Mouse (Mus musculus): ENCODE data around the gene Slc2a10.

Slc2a10 gene

DNA sequence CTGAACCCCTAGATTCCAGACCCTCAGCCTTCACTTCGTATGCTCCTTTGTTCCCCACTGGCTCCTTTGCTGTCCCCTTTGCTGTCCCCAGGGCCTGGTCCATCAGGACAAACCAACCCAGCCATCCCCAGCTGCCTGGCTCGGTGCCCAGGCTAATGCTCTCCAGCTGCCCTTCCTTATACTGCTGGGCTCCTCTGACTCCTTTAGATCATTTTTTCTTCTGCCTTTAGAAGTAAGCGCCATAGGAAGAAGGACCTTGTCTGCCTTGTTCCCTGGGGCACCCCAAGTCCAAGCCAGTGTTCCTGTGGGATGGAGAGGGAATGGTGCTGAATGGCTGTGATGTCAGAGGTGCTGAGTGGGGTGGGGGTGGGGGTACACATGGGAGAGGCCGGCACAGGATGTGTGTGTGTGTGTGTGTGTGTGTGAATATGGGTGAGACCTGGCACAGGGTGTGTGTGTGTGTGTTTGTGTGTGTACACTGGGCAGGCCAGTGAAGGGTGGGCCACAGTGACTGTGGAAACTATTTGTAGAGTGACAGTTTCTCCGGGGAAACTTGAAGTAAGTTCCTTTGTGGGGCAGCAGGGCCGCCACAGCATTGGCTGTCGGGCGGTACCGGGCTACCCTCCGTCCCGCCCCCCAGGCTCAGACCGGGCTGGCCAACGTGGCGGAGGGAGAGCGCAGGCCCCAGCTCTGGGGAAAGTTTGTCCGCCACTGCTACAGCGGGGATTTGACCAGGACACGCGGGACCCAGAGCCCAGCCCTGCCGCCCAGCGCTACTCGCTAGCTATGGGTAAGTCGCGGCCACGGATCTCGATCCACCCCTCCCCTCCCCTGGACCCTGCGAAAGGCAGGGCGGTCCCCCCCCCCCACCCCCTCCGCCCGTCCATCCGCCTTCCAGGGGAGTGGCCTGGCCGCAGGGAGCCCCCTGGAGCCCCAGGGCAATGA, at the start of gene Slc2a10:
Gene Slc2a10, plus strand, starts transcription at position 529 of the 945 bp plus-strand sequence.
- DNase-seq (ENCODE audit: low read depth, low spot score), result no peak

DNA sequence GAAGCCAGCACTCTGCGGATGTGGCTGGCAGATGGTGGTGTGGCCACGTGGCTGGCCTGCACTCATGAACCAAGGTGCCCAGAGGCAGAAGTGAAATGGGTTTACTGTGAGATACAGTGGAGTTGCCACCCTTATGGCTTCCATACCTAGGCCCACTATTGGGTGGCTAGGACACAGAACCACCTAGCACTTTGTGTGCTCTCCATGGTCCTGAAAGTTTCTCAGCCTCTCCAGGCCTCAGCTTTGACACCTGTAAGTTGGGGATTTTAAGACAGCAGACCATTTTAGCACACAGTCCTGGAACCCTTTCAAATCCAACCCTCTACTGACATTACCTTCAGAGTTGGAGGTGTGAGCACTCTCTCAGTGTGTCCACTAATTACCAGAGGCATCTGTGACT, 46.9 kb upstream of the Slc2a10 start:
- peak; percentile 68 for DNase-seq (ENCODE audit: low read depth, low spot score)

- no peak for DNase-seq (ENCODE audit: low read depth, low spot score)
Observed at GRCm38 (mm10) chr2:165458189-165458588, 45.4 kb upstream of the Slc2a10 start.

DNA sequence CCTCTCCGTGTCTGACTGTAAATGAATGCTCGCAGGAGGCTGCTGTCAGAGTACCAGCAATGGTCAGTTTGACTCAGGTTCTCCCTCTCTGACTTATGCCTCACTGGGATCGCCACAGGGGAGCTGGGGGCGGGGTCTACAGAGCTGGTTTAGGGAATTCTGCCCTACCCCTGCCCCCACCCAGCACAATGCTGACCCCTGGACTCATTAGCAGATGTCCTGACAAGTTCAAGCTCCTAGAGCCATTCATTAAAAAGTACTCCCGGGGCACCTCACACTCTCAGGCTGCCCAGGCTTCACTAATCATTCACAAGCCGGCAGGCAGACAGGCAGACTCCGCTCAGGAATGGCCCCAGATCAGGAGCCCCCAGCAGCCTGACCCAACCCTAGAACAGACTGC, 43.9 kb upstream of the Slc2a10 start:
- DNase-seq (ENCODE audit: low read depth, low spot score), result peak; percentile 35

DNA sequence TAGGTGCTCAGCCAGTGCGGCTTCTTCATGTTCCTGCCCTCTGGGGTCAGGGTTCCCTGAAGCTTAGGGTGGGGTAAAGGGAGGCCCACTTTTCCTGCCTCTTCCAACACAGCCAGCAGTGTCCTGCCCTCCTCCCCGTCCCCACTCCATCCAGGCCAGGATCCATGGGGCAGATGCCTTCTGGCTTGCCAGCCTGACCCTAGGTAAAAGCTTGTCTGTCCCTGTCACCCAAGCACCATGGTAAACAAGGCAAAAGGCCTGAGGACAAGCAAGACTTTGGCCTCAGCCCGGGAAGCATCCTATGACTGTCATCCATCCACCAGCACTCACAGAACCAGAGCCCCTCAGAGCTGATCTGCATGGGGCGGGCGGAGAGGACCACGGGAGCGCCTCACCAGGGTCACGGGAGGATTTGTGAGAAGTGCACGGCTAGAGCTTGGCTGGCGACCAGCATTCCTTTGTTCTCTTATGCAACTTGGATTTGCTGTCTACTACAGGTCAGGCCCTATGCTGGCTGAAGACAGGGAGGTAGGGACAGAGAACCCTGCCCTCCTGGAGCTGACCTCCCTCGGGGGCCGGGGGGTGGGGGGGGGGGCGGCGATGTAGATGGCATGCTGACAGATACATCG, 35.6 kb upstream of the Slc2a10 start:
- DNase-seq (ENCODE audit: low read depth, low spot score), result no peak

DNA sequence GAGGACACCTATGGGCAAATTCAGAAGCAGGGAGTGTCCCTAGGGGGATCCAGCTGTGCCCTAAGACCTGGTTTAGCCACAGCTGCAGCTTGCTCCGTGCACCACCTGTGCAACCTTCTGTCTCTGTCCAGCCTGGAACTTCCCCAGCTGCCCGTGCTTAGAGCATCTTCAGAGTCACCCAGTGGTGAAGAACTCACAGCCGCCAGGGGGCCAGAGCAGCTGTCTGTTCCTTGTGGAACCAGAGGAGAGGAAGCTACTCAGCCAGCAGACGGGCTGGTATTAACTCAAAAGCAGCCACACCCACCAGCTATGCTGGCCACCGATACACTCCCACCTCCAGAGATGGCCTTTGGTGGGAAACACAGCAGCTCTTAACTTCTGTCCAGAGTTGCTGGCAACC, 33.4 kb upstream of the Slc2a10 start:
- DNase-seq (ENCODE audit: low read depth, low spot score), result no peak

- no peak for DNase-seq (ENCODE audit: low read depth, low spot score)
Observed at GRCm38 (mm10) chr2:165471943-165472342, 31.6 kb upstream of the Slc2a10 start.

DNA sequence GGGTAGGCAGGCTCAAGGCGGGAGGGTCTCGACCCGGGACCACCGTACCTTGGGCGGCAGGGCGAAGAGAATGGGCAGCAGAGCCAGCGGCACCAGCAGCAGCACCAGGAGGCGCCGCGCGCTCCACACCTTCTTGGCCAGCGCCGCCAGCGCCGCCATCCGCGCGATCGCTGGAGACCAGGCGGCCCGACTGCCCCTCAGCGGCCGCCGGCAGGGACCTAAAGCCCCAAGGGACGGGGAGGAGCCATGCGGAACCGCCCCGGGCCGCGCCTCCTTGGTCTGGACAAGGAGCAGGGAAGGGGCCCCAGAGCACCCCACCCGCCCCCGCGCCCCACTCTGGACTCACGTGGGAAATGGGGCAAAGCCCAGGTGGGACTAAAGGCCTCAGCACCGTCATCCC, 30.6 kb upstream of the Slc2a10 start, which contains the start of gene Slc13a3:
Gene Slc13a3, minus strand, starts transcription at position 228 of the 400 bp plus-strand sequence.
- no peak for DNase-seq (ENCODE audit: low read depth, low spot score)

GRCm38 (mm10) chr2:165475412-165475811, 28.2 kb upstream of the Slc2a10 start:
- no peak for DNase-seq (ENCODE audit: low read depth, low spot score)

DNA sequence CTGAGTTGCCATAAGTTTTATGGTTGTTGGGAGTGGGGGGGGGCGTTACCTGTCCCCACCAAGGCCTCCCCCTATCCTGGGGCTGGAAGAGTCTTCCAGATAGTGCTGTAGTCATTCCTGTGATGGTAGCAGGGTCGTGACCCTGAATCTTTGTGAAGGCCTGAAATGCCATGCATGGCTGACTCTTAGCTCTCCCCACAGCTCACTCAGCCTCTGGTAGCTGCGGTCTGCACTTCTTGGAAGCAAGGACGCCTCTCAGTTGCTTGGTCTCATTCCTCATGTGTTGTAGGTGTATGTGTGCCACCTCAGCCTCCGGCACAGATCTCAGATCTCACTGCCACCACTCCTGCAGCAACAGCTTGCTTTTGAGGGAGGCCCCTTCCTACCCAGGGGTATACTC, 27.7 kb upstream of the Slc2a10 start:
- DNase-seq (ENCODE audit: low read depth, low spot score), result no peak

DNA sequence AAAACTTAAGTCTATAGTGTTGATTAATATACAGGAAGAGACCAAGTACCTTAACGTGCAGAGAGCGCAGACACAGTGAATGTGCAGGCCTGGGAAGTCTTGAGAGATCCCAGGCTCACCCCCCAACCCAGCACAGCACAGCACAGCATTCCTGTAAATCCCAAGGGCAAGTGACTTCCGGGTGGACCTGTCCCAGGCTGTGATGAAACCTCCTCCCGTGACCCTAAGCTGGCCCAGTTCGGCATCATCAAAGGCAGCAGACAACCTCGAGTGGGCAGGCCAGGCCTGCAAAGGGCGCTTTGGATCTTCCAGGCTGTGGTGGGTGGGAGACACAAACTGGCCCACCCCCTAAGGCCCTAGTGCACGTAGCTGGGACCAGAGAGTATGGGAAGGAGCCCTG, 21.6 kb upstream of the Slc2a10 start:
- no peak for DNase-seq (ENCODE audit: low read depth, low spot score)

DNA sequence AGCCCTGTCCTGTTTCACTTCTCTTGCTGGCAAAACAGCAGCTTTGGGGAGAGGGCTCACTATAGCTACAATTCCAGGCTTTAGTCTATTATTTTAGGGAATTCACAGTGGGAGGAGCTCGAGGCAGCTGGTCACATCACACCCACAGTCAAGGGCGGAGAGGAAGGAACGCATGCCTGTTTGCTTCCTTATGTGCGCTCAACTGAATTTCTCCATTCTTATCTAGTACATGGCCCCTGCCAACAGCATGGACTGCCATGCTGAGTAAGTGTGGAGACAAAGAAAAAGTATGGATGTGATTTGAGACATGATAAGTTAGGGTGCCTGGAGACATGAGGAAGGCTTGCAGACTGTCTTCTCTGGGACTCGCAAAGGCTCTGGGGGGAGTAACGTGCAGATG, 19.4 kb upstream of the Slc2a10 start:
- no peak for DNase-seq (ENCODE audit: low read depth, low spot score)

- DNase-seq (ENCODE audit: low read depth, low spot score), result no peak
Observed at GRCm38 (mm10) chr2:165485826-165486225, 17.8 kb upstream of the Slc2a10 start.

- no peak for DNase-seq (ENCODE audit: low read depth, low spot score)
Observed at GRCm38 (mm10) chr2:165486401-165486800, 17.2 kb upstream of the Slc2a10 start.

- DNase-seq (ENCODE audit: low read depth, low spot score), result peak; percentile 65
Observed at GRCm38 (mm10) chr2:165486881-165487535, 16.6 kb upstream of the Slc2a10 start.

DNA sequence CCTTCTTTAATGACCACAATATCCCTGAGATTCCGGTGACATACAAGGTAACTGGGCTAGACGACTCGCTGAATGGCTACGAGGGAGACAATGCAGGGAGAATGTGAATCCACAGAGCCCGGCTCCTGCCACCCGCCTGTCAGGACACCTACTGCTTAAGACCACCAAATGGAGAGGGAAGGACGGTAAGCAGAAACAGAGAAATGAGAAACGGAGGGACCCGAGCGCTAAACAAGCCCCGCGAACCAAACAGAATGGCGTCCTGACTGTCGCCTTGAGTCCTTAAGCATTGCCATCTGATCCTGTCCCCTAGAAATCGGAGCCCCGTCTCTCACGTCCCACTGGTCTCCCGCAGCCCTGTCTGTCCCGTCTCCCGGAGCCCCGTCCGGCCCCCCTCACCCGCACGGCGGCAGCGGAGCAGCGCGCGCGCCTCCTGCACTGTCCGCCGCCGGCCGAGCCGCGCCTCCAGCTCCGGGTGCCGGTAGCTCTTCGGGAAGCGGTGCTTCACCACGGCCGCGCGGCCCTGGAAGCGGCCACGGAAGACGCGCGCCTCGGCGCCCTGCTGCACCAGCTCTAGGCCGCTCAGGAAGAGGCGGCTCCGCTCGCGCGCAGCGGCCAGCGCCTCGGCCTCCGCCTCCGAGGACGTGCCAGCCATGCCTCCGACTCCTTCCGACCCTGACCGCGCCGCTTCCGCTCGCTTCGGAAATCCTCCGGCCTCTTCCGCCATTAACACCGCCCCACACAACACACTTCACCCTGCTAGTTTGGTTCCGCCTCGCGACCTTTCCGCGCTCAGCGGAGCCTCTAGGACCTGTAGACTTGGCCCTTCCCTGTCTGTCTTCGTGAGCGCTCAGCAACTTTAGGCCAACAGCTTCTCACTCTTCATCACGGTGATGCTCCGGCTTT, 10.7 kb upstream of the Slc2a10 start, which contains the start of gene Trp53rka:
Gene Trp53rka, minus strand, starts transcription at position 677 of the 906 bp plus-strand sequence.
- DNase-seq (ENCODE audit: low read depth, low spot score), result peak; percentile 54

GRCm38 (mm10) chr2:165493587-165494210, 9.9 kb upstream of the Slc2a10 start:
- DNase-seq (ENCODE audit: low read depth, low spot score), result no peak

DNA sequence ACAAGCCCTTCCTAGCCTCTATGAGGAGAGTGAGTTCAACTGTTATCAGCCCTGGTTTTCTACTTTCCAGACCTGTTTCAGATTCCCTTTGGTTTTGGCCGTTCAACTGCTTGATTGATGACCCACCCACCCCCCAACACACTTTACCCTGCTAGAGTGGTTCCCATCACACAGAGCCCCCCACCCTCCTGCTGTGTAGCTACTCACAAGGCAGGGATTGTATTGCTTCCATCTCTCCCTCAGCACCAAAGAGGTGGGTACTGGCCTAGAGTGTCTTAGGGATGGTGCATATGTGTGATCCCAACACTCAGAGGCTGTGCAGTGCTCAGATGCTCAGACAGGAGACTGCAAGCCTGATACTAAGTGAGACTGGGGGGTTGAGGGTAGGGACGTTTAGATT, 9.1 kb upstream of the Slc2a10 start:
- no peak for DNase-seq (ENCODE audit: low read depth, low spot score)

DNA sequence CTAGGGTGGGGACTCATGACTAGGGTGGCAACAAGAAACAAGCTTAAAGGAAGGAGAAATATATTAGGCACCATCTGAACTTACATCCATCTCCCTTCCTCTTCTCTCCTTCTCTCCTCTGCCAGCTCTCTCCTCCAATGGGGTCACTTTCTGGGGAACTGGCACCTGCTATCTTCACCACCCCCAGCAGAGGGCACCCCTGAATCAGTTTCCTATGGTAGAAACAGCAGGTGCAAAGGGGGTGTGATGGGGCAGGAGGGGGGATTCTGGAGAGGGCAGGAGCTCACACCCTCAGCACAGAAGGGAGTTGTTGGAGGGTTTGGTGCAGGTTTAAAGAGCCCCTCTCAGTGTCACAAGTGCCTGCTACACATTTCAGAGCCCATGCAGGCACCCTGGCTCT, 7.3 kb upstream of the Slc2a10 start:
- DNase-seq (ENCODE audit: low read depth, low spot score), result peak; percentile 27

DNA sequence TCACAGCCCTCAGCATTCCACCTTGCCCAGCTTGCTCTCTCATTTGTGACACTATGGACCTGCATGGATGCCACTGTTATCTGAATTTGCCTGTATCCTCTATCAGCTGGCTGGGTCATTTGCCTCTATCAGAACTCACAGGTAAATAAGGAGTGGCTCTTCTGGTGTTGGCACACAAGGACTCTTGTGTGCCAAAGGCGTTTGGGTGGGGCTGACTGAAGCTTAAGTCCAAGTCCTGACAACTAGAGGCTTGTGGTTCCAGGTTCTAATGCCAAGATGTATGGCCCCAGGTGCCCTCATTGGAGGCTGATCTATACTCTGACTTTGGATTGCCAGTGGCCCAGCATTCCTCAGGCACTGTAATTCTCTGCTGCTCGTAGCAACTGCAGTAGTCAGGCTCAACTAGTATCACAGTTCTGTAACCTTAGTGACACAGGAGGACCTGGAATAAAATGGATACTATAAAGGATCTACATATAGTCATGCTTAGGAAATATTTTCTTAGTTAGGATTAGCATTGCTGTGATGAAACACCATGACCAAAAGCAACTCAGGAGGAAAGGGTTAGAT, 5.8 kb upstream of the Slc2a10 start:
- no peak for DNase-seq (ENCODE audit: low read depth, low spot score)

All from forelimb bud, embryonic 11.5 days (tissue).